Mouse (Mus musculus): ENCODE measurements at regions not wholly inside any gene's neighbourhood (a gene's known extent, or its start where the extent isn't known, plus 50 kb on each side); places are given as distances from the start of the nearest gene placed in this dataset.

- WGBS: 81% methylated on average over 12 of the region's 12 CpGs
- no peak for ATAC-seq (ENCODE audit: low read depth)
- H3K27me3 ChIP-seq (ENCODE audit: control insufficient read depth, insufficient read depth, low read depth, low read length): no peaks in the 10 kb centered on the region
- H3K4me1 ChIP-seq (replicated peaks; ENCODE audit: control insufficient read depth, insufficient read depth, low read length): peaks cover 13% of the 10 kb centered on the region
- no peaks in the 10 kb centered on the region for H3K36me3 ChIP-seq (ENCODE audit: control insufficient read depth, insufficient read depth, low read length)
- no peak overlapping the region for H3K27ac ChIP-seq (ENCODE audit: low read length)
- H3K9ac ChIP-seq (ENCODE audit: low read length): no peak overlapping the region
- no peak overlapping the region for H3K4me2 ChIP-seq (ENCODE audit: low read depth, low read length)
- no peaks in the 10 kb centered on the region for H3K9me3 ChIP-seq (ENCODE audit: control insufficient read depth, low read length)
- H3K4me3 ChIP-seq (ENCODE audit: low read length): no peak overlapping the region
These were observed 70.2 kb upstream of the Prok2 start for GRCm38 (mm10) chr6:99796390-99796789.

GRCm38 (mm10) chr6:99793546-99793945 is 67.4 kb upstream of the Prok2 start:
- Histone ChIP-seq H3K9me3 (ENCODE audit: control insufficient read depth, low read length) (no peaks in the 10 kb centered on the region), H3K4me3 (ENCODE audit: low read length) (no peak overlapping the region), H3K27ac (ENCODE audit: low read length) (no peak overlapping the region), H3K4me2 (ENCODE audit: low read depth, low read length) (no peak overlapping the region), H3K27me3 (ENCODE audit: control insufficient read depth, insufficient read depth, low read depth, low read length) (no peaks in the 10 kb centered on the region), H3K9ac (ENCODE audit: low read length) (no peak overlapping the region), H3K36me3 (ENCODE audit: control insufficient read depth, insufficient read depth, low read length) (no peaks in the 10 kb centered on the region), H3K4me1 (replicated peaks; ENCODE audit: control insufficient read depth, insufficient read depth, low read length) (no peaks in the 10 kb centered on the region)
- ATAC-seq (ENCODE audit: low read depth): no peak
- 61% methylated on average over 10 of the region's 10 CpGs for WGBS

- Histone ChIP-seq H3K27ac (ENCODE audit: low read length) (no peak overlapping the region), H3K9ac (ENCODE audit: low read length) (no peak overlapping the region), H3K36me3 (ENCODE audit: control insufficient read depth, insufficient read depth, low read length) (no peaks in the 10 kb centered on the region), H3K4me1 (replicated peaks; ENCODE audit: control insufficient read depth, insufficient read depth, low read length) (no peaks in the 10 kb centered on the region), H3K4me3 (ENCODE audit: low read length) (no peak overlapping the region), H3K4me2 (ENCODE audit: low read depth, low read length) (no peak overlapping the region), H3K27me3 (ENCODE audit: control insufficient read depth, insufficient read depth, low read depth, low read length) (no peaks in the 10 kb centered on the region), H3K9me3 (ENCODE audit: control insufficient read depth, low read length) (no peaks in the 10 kb centered on the region)
- no peak for ATAC-seq (ENCODE audit: low read depth)
- 61% methylated on average over 10 of the region's 10 CpGs for WGBS
These were observed 66.2 kb upstream of the Prok2 start for GRCm38 (mm10) chr6:99792353-99792752.

- no peak for ATAC-seq (ENCODE audit: low read depth)
- Histone ChIP-seq H3K9me3 (ENCODE audit: control insufficient read depth, low read length) (no peaks in the 10 kb centered on the region), H3K4me3 (ENCODE audit: low read length) (no peak overlapping the region), H3K4me1 (replicated peaks; ENCODE audit: control insufficient read depth, insufficient read depth, low read length) (no peaks in the 10 kb centered on the region), H3K27me3 (ENCODE audit: control insufficient read depth, insufficient read depth, low read depth, low read length) (no peaks in the 10 kb centered on the region), H3K27ac (ENCODE audit: low read length) (no peak overlapping the region), H3K36me3 (ENCODE audit: control insufficient read depth, insufficient read depth, low read length) (no peaks in the 10 kb centered on the region), H3K9ac (ENCODE audit: low read length) (no peak overlapping the region), H3K4me2 (ENCODE audit: low read depth, low read length) (no peak overlapping the region)
- WGBS: 72% methylated on average over 7 of the region's 7 CpGs
These were observed 60.8 kb upstream of the Prok2 start for GRCm38 (mm10) chr6:99786977-99787376.

GRCm38 (mm10) chr6:99785212-99785611 is 59.0 kb upstream of the Prok2 start:
- Histone ChIP-seq H3K4me2 (ENCODE audit: low read depth, low read length) (no peak overlapping the region), H3K27me3 (ENCODE audit: control insufficient read depth, insufficient read depth, low read depth, low read length) (no peaks in the 10 kb centered on the region), H3K36me3 (ENCODE audit: control insufficient read depth, insufficient read depth, low read length) (no peaks in the 10 kb centered on the region), H3K9me3 (ENCODE audit: control insufficient read depth, low read length) (no peaks in the 10 kb centered on the region), H3K27ac (ENCODE audit: low read length) (no peak overlapping the region), H3K9ac (ENCODE audit: low read length) (no peak overlapping the region), H3K4me3 (ENCODE audit: low read length) (no peak overlapping the region), H3K4me1 (replicated peaks; ENCODE audit: control insufficient read depth, insufficient read depth, low read length) (no peaks in the 10 kb centered on the region)
- 77% methylated on average over 6 of the region's 6 CpGs for WGBS
- ATAC-seq (ENCODE audit: low read depth): no peak

- no peak overlapping the region for H3K27ac ChIP-seq (ENCODE audit: low read length)
- no peaks in the 10 kb centered on the region for H3K36me3 ChIP-seq (ENCODE audit: control insufficient read depth, insufficient read depth, low read length)
- H3K4me1 ChIP-seq (replicated peaks; ENCODE audit: control insufficient read depth, insufficient read depth, low read length): no peaks in the 10 kb centered on the region
- H3K27me3 ChIP-seq (ENCODE audit: control insufficient read depth, insufficient read depth, low read depth, low read length): no peaks in the 10 kb centered on the region
- H3K9ac ChIP-seq (ENCODE audit: low read length): no peak overlapping the region
- no peak for ATAC-seq (ENCODE audit: low read depth)
- WGBS: 92% methylated on average over 3 of the region's 3 CpGs
- H3K9me3 ChIP-seq (ENCODE audit: control insufficient read depth, low read length): no peaks in the 10 kb centered on the region
- no peak overlapping the region for H3K4me3 ChIP-seq (ENCODE audit: low read length)
- no peak overlapping the region for H3K4me2 ChIP-seq (ENCODE audit: low read depth, low read length)
These were observed 58.6 kb upstream of the Prok2 start for GRCm38 (mm10) chr6:99784804-99785203.

- Histone ChIP-seq H3K9ac (ENCODE audit: low read length) (no peak overlapping the region), H3K27ac (ENCODE audit: low read length) (no peak overlapping the region), H3K4me1 (replicated peaks; ENCODE audit: control insufficient read depth, insufficient read depth, low read length) (no peaks in the 10 kb centered on the region), H3K4me2 (ENCODE audit: low read depth, low read length) (no peak overlapping the region), H3K36me3 (ENCODE audit: control insufficient read depth, insufficient read depth, low read length) (no peaks in the 10 kb centered on the region), H3K4me3 (ENCODE audit: low read length) (no peak overlapping the region), H3K27me3 (ENCODE audit: control insufficient read depth, insufficient read depth, low read depth, low read length) (no peaks in the 10 kb centered on the region), H3K9me3 (ENCODE audit: control insufficient read depth, low read length) (no peaks in the 10 kb centered on the region)
- ATAC-seq (ENCODE audit: low read depth): no peak
- 77% methylated on average over 8 of the region's 8 CpGs for WGBS
These were observed 58.1 kb upstream of the Prok2 start for GRCm38 (mm10) chr6:99784285-99784684.

GRCm38 (mm10) chr6:99782996-99783395 is 56.8 kb upstream of the Prok2 start:
- no peaks in the 10 kb centered on the region for H3K9me3 ChIP-seq (ENCODE audit: control insufficient read depth, low read length)
- 77% methylated on average over 2 of the region's 2 CpGs for WGBS
- H3K4me1 ChIP-seq (replicated peaks; ENCODE audit: control insufficient read depth, insufficient read depth, low read length): no peaks in the 10 kb centered on the region
- H3K4me2 ChIP-seq (ENCODE audit: low read depth, low read length): no peak overlapping the region
- H3K4me3 ChIP-seq (ENCODE audit: low read length): no peak overlapping the region
- no peaks in the 10 kb centered on the region for H3K27me3 ChIP-seq (ENCODE audit: control insufficient read depth, insufficient read depth, low read depth, low read length)
- ATAC-seq (ENCODE audit: low read depth): no peak
- no peak overlapping the region for H3K9ac ChIP-seq (ENCODE audit: low read length)
- no peak overlapping the region for H3K27ac ChIP-seq (ENCODE audit: low read length)
- H3K36me3 ChIP-seq (ENCODE audit: control insufficient read depth, insufficient read depth, low read length): no peaks in the 10 kb centered on the region

All from lung, embryonic 16.5 days (tissue).